Mouse (Mus musculus) T-helper 2 cell (primary cell): ENCODE data around the gene Olfr1286.

Source experiments
- in situ Hi-C: fragments of 300-600 bp; cut with MboI, MseI; formaldehyde crosslinking; loops from one replicate; pipeline ENCODE4 v1.15.1; 2025; ENCODE audit warnings: high pct_unique_total_duplicates

Gene Olfr1286

GRCm38 (mm10) chr2:111422931-111423330, at the start of gene Olfr1286:
Gene Olfr1286, minus strand, starts transcription at chr2:111423115.
- in situ Hi-C loops, result no loop called here

- in situ Hi-C loops, result no loop called here
Measured at GRCm38 (mm10) chr2:111448842-111449241, 25.9 kb upstream of the Olfr1286 start, which contains the start of gene Olfr1287. Gene Olfr1287, plus strand, starts transcription at chr2:111449142.

GRCm38 (mm10) chr2:111375222-111375621, 47.7 kb downstream of the Olfr1286 start, which contains the start of gene Olfr1284:
Gene Olfr1284, plus strand, starts transcription at chr2:111375522.
- in situ Hi-C loops, result no loop called here
